Mouse (Mus musculus): Measurements from ENCODE around the gene Syk.

Gene Syk
- long read RNA-seq, experiment 1, partial matches to known transcripts: 0 of 1 reads
- long read RNA-seq, experiment 1, other reads (novel, unspliced or antisense): 1 of 1 reads
- long read RNA-seq, experiment 2, partial matches to known transcripts: 0 of 1 reads
- long read RNA-seq, experiment 2, other reads (novel, unspliced or antisense): 1 of 1 reads

GRCm38 (mm10) chr13:52582878-52583661 lies at the start of gene Syk:
Syk (plus strand) TSS chr13:52583173.
- intact Hi-C loops (cut with DNase I): loop anchor here (5.0 kb wide), 1 partner anchor 39 kb away; no protein-coding TSS in a partner anchor

- intact Hi-C loops (cut with DNase I): loop anchor here (5.0 kb wide), 1 partner anchor 696 kb away; no protein-coding TSS in a partner anchor
These were observed 49.3 kb upstream of the Syk start for GRCm38 (mm10) chr13:52533644-52534043.

- intact Hi-C loops (cut with DNase I): loop anchor here (1.0 to 5.0 kb wide), 3 partner anchors 92 to 283 kb away; no protein-coding TSS in a partner anchor
These were observed 47.4 kb upstream of the Syk start for GRCm38 (mm10) chr13:52535542-52535941.

GRCm38 (mm10) chr13:52537754-52538587 lies 45.0 kb upstream of the Syk start:
- intact Hi-C loops (cut with DNase I): loop anchor here (5.0 kb wide), 2 partner anchors 89 to 286 kb away; no protein-coding TSS in a partner anchor

GRCm38 (mm10) chr13:52538588-52539116 lies 44.3 kb upstream of the Syk start:
- intact Hi-C loops (cut with DNase I): loop anchor here (5.0 kb wide), 2 partner anchors 89 to 286 kb away; no protein-coding TSS in a partner anchor

- intact Hi-C loops (cut with DNase I): loop anchor here (5.0 kb wide), 2 partner anchors 88 to 287 kb away; no protein-coding TSS in a partner anchor
These were observed 43.5 kb upstream of the Syk start for GRCm38 (mm10) chr13:52539461-52539860.

GRCm38 (mm10) chr13:52541385-52542035 lies 41.5 kb upstream of the Syk start:
- intact Hi-C loops (cut with DNase I): no loop called here

- intact Hi-C loops (cut with DNase I): no loop called here
These were observed 40.9 kb upstream of the Syk start for GRCm38 (mm10) chr13:52542036-52542526.

- intact Hi-C loops (cut with DNase I): no loop called here
These were observed 40.3 kb upstream of the Syk start for GRCm38 (mm10) chr13:52542636-52543035.

- intact Hi-C loops (cut with DNase I): no loop called here
These were observed 36.7 kb upstream of the Syk start for GRCm38 (mm10) chr13:52546288-52546687.

- intact Hi-C loops (cut with DNase I): no loop called here
These were observed 32.2 kb upstream of the Syk start for GRCm38 (mm10) chr13:52550690-52551193.

GRCm38 (mm10) chr13:52551275-52551674 lies 31.7 kb upstream of the Syk start:
- intact Hi-C loops (cut with DNase I): no loop called here

- intact Hi-C loops (cut with DNase I): no loop called here
These were observed 30.0 kb upstream of the Syk start for GRCm38 (mm10) chr13:52552822-52553477.

- intact Hi-C loops (cut with DNase I): no loop called here
These were observed 28.3 kb upstream of the Syk start for GRCm38 (mm10) chr13:52554722-52555121.

GRCm38 (mm10) chr13:52557421-52557820 lies 25.6 kb upstream of the Syk start:
- intact Hi-C loops (cut with DNase I): no loop called here

GRCm38 (mm10) chr13:52561367-52562165 lies 21.4 kb upstream of the Syk start:
- intact Hi-C loops (cut with DNase I): no loop called here

GRCm38 (mm10) chr13:52562166-52562571 lies 20.8 kb upstream of the Syk start:
- intact Hi-C loops (cut with DNase I): no loop called here

- intact Hi-C loops (cut with DNase I): loop anchor here (5.0 kb wide), 1 partner anchor 62 kb away; no protein-coding TSS in a partner anchor
These were observed 17.8 kb upstream of the Syk start for GRCm38 (mm10) chr13:52565103-52565739.
